Mouse (Mus musculus) cerebellum, adult (tissue): ENCODE measurements around the gene Satb1.

Source experiments
- ATAC-seq: cut with Nextera tagmentation; 2 replicates; pipeline ENCODE4 v1.9.2; 2017; ENCODE audit warnings: mild to moderate bottlenecking, moderate library complexity, mixed read lengths; ENCODE audit not compliant: insufficient number of reproducible peaks, low FRiP score, low TSS enrichment

The Satb1 gene

DNA sequence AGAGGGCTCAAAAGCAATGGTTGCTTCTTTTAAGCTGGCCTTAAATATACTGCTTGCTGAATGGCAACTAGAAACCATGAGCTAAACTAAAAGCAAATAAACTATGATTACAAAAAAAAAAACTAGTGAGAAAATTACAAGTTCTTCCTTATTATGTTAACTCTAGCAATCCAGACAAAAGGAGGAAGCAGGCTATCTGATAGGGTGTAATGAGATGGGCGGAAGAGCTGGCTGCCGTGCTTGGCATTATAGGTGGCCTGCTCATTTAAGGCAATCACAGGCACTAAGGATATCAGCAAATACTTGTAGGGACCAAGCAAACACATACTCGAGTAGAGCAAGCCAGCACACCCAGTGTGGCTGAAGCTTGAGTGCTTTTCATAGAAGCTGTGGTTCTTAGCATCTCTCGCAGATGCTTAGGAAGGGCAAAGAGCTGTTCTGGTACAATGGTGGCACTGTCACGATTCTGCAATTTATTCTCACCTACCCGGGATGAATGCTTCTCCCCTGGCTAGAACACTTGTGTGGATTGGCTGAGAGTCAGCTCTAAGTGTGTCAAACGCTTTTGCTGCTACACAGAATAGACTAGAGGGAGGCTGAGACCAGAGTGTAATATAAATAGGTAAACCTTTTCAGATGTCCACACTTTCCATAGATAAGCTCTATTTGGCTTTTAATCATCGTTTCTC, 49.4 kb downstream of the Satb1 start:
- ATAC-seq: no peak

GRCm38 (mm10) chr17:51780036-51780435, 53.1 kb downstream of the Satb1 start:
- ATAC-seq: no peak

DNA sequence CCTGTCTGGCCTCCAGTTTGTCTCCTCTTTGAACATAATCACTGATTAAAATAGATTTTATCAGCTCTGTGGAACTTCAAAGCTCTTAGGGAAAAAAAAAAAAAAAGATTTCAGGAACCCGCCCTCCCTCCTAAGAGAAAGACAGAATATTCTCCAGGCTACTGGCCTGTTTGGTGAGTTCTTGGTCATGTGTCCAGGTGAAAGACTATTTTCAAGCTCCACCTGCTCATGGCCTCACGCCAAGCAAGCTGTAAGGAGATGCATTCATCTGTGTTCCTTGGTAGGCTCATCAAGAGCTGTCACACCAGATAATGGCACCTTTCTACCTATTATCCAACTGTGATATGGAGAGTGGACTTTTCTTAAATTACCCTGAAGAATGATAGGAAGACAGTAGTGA, 54.1 kb downstream of the Satb1 start:
- no peak for ATAC-seq

- no peak for ATAC-seq
Observed at GRCm38 (mm10) chr17:51777813-51778212, 55.3 kb downstream of the Satb1 start.

- ATAC-seq: no peak
Observed at GRCm38 (mm10) chr17:51775070-51775881, 57.8 kb downstream of the Satb1 start.

GRCm38 (mm10) chr17:51763600-51763999, 69.5 kb downstream of the Satb1 start:
- no peak for ATAC-seq

- no peak for ATAC-seq
Observed at GRCm38 (mm10) chr17:51762503-51762902, 70.6 kb downstream of the Satb1 start.

GRCm38 (mm10) chr17:51760997-51761655, 72.0 kb downstream of the Satb1 start:
- peak; percentile 43; the same call in 1 of the 2 replicates for ATAC-seq

GRCm38 (mm10) chr17:51760251-51760887, 72.7 kb downstream of the Satb1 start:
- no peak for ATAC-seq

DNA sequence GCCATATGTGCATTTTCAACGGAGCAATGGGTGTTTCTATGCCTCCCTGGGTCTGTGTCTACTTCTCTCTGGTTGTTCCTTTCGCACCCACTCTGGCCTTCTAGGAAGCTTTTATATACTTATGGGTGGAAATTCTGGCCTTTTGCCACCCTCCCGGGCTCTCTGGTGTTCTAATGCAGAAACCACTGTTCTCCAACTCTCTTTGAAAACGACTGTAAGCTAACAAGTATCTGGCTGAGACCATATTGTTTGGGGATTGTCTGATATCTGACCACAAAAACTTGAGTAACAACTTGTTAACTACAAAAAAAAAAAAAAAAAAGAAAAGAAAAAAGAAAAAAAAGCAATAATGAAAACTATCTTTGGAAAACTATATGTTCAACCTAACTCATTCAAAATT, 73.6 kb downstream of the Satb1 start:
- ATAC-seq: no peak

- ATAC-seq: no peak
Observed at GRCm38 (mm10) chr17:51752142-51752541, 80.9 kb downstream of the Satb1 start.

GRCm38 (mm10) chr17:51747204-51747603, 85.9 kb downstream of the Satb1 start:
- no peak for ATAC-seq

DNA sequence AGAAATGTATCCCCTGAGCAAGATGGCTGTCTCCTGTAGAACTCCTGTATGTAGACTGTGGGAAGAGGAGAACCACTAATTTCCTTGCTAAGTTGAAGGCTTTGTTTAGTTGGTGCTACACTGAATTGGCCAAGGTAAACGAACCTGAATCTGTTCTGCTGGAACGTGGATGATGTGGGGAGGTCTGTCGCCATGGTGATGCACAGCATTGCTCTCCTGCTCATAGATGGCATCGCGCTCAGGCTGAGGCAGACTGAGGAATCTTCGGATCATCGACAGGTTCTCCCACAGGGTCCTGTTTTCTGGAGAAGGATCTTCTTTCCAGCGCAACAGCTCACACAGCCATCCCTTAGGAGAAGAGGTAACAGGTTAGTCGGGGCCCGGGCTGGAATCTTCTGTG, 90.6 kb downstream of the Satb1 start:
- ATAC-seq: no peak

DNA sequence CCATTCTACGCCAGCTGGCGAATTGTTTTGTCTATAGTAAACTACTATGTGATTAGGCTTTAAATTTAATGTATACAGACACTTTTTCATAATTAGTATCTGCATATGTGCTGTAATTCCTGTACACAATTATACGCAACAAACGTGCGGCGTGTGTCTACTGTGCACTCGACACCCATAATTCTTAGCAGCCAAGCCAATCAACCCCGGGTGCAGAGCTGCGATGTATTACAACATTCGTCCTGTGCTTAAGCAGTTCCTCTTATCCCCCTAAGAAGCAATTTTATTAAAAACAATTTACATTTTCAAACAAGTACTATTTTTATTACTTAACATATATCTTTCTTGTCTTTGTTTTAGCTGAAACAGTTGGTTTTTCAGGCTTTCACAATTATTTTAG, 92.0 kb downstream of the Satb1 start:
- ATAC-seq: no peak

DNA sequence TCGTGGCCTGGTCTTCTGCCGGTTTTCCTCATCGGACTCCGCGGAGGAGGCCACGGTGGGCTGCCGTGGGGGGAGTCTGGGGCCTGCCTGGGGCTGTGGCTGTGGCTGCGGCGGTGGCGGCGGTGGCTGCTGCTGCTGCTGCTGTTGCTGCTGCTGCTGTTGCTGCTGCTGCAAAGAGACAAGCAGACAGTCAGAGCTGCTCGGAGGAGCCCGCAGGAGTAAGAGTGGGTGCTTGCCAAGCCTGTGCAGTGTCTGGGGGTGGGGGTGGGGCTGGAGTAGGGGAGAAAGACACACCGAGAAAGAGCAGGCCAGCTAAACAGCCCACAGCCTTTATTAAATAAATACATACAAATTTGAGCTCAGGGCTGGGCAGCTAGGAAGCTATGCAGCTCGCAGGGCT, 92.8 kb downstream of the Satb1 start:
- no peak for ATAC-seq

DNA sequence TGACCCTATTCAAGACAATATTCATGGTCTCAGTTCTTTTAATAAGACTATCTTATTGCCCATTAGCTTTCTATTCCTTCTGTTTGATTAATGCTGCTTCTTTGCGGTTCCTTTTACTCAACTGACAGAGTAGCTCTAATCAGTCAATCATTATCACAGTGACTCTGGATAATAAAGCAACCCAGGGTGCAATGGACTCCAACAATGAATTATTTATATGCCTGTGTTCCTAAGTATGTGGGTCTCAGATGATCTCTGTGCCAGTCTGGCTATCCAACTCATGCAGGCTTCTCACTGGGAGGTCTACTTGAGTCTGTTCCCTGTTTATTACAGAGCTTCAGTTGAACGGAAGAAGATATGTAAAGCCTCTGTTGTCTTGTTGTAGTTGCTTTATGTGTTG, 108.6 kb downstream of the Satb1 start:
- ATAC-seq: no peak

DNA sequence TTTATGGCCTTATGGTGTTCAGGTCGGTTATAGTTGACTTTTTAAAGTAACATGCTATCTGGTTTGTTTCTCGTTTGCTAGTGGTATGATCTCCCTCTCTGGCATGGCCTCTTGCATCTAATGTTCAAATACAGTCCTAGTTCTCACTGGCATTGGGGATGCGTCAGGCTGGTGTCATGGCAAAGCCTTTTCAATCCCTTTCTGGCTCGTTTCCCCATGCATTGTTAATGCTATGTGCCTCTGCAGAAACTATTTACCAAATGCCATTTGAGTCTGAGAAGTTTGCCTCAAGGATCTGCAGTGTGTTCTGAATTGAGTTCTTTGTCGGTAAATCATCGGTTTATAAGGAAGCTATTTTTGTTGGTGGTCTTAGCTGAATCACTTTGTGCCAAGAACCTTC, 137.4 kb downstream of the Satb1 start:
- no peak for ATAC-seq

- no peak for ATAC-seq
Observed at GRCm38 (mm10) chr17:51695271-51695670, 137.8 kb downstream of the Satb1 start.

- no peak for ATAC-seq
Observed at GRCm38 (mm10) chr17:51690526-51690925, 142.6 kb downstream of the Satb1 start.

- no peak for ATAC-seq
Observed at GRCm38 (mm10) chr17:51687226-51687625, 145.9 kb downstream of the Satb1 start.
